Mouse (Mus musculus): ENCODE data around the gene Olfr872.
"Not testable (repeated sequence)": the region's sequence is repeated elsewhere in the genome, so short reads cannot be mapped to it uniquely, and the experiment has no call there.

Olfr872 gene

DNA sequence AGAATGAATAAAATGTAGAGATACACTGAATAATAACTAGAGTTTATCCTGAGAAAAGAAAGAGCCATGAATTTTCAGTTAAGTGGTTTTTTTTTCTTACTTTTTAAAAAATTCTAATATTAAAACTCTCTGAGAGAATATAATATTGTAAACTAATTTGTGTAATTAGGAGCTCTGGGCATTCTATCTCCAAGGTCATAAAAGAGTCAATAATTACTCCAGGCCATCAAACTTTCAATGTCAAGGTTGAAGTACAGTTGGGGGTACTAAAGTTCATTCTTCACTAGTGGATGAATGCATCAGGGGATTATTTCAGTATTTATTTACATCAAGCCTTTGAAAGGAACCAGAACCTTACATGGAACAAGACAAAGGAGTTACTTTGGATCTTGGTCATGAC, at the start of gene Olfr872:
TSS of gene Olfr872 (plus strand) at position 301 of the 400 bp plus-strand sequence.
- no peak for DNase-seq (ENCODE audit: low read depth, low spot score)

DNA sequence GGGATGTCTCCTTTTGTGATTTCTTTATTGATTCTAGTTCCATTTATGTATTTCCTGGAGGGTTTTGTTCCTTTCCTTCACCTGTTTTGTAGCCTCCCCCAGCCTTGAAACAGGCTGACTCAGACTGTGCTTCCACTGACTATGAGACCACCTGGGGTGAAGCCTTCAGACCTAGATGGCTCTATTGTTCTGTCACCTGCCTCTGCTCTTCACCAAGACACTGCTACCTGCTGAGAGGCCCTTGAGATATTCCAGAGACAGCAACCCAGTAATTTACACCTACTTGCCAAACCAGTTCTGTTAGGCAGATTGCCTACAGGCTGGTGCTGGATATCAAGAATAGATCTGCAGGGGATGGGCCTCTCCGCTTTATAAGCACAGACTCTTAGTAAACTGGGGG, 34.8 kb upstream of the Olfr872 start:
- no peak for DNase-seq (ENCODE audit: low read depth, low spot score)

DNA sequence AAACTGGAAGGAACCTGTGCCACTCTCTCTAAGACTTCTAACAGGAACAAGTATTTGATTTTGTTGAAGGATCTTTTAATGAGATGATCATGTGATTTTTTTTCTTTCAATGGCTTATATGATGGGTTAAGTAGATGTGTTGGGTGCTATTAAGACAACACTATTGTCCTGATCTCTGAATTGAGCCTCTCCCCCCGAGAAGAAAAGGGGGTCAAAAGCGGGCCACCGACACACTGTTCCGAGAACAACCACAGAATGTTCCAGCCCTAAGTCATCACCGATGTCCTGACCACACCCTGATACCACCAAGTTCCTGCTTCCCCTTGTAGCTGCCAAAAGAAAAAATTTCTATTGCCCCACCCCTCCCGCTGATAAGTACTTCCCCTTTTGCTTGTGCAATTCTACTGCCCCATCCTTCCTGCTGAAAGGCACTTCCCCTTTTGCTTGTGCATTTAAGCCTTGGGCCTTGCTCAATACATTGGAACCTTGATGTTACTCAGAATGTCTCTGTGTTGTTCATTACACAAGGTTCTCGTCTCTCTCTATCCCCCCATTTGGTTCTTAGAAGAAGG, 33.4 kb upstream of the Olfr872 start:
- DNase-seq (ENCODE audit: low read depth, low spot score): not testable (repeated sequence)

DNA sequence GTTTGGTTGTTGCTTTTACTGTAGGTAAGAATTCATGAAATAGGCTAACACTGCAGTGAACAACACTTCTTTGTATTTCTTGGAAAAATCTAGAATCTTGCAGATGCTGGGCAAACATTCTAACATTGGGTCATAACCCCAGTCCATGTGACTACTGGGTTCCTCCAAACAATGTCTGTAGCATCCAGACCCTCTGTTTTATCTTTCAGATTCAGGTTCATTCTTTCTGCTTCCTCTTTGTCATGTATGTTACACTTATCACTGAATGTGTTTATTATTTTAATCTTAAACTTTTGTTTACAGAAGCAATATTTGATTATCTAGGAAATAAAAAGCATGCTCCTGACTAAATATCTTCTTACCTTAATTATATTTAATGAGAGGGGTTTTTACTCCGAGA, 26.1 kb upstream of the Olfr872 start:
- DNase-seq (ENCODE audit: low read depth, low spot score): no peak

DNA sequence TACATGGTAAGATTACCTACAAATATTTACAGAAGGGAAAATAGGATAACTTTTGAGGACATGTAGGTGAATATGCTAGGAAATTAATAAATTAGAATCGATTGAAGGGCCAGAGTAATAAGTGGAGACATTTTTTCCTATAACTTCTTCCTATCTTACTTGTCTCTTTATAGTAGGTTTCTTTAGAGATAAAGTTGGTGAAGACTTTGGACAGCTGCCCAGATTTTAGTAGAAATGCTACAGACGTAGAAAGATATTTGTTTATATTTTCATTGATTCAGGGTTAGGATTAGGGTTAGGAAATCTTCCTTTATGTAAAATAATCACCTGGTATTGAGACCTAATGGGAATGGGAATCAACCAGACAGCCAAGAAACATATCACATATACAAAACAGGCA, 25.4 kb upstream of the Olfr872 start:
- DNase-seq (ENCODE audit: low read depth, low spot score): no peak

DNA sequence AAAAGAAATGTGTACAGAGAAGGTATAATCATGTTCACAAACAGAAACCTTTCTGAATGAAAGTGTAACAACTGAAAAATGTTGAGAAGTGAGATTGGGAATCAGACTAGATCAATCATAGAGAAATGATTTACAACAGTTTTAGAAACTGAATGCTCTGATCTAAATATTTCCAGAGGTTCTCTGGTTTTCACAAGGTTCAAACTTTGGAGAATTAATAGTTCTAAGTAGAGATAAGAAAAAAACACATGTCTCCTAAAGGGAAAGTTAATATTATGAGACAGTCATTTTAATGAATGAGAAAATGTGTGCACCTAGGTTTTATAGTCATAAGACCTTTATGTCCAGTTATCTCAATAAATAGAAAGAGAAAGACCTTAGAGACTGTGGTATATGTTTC, 25.0 kb upstream of the Olfr872 start, which contains the start of gene Olfr871:
TSS of gene Olfr871 (plus strand) at position 301 of the 400 bp plus-strand sequence.
- DNase-seq (ENCODE audit: low read depth, low spot score): no peak

DNA sequence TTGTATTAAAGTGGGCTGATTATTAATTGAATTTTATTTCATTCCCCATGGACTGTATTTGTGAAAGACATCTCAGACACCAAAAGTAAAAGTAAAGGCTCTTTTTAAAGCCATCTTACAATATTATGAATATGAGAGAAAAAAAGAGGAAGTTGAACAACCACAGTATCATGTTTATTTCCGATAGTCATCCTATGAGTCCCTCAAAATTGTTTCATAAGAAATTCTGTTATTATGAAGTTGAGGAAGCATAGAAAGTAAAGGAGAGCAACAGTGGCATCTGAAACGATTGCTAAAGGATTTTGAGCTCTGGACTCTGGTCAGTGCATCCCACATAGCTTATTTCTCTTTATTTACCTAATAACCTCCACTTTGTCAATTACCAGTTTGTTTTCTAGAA, 459 bp downstream of the Olfr872 start:
- DNase-seq (ENCODE audit: low read depth, low spot score): no peak

DNA sequence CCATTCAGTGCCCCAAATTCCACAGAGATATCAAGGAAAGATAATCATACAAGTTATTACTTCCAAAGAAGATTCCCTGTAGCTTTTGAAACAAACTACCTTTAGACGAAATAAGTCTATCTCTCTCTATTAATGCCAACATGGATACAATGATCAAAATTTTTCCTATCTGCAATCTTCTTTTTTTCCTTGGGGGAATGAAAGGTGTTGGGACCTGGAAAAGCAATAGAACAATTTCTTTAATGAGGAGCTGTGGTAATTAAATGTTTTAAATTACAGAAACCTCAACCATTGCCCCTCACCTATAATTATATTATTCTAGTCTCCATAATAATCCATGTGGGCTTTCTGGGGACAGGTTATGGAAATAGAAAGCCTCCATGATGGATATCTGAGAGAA, 45.1 kb downstream of the Olfr872 start, which contains the start of gene Olfr39:
TSS of gene Olfr39 (plus strand) at position 301 of the 400 bp plus-strand sequence.
- no peak for DNase-seq (ENCODE audit: low read depth, low spot score)

DNA sequence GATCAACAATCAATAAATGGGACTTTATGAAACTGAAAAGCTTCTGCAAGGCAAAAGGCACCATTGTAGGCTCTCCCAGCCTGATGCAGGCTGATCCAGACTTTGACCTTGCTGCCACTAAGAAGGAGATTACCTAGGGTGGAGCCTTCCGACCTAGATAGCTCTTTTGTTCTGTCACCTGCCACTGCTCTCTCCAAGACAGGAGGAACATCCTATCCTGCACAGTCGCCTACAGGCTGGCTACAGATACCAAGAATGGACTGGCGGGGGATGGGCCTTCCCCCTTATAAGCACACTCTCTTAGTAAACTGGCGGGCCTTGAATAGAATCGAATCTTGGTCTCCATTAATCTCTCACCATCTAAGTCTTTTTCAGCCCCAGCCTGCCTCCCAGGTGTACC, 58.6 kb downstream of the Olfr872 start:
- DNase-seq (ENCODE audit: low read depth, low spot score): not testable (repeated sequence)

DNA sequence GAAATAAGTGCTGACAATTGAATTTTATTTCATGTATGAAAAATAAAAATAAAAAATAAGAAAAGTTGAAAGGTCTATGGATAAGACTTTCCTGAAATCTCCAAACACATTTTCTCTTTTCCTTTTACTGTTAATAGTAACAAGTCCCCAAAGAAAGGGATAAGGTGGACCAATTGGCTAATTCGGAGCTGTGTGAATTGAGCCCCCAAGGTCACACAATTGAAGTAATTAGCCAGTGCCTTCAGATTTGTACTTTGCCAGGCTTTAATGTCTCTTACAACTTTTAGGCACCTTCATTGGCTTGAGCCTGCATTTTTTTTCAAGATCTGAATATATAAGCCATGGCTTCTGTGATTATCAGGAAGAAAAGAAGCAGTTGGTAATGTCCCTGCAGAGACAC, 61.3 kb downstream of the Olfr872 start, which contains the start of gene Olfr873:
TSS of gene Olfr873 (plus strand) at position 301 of the 400 bp plus-strand sequence.
- DNase-seq (ENCODE audit: low read depth, low spot score): no peak
